Mouse (Mus musculus): Measurements from ENCODE around the gene Aagab.

Gene Aagab

DNA sequence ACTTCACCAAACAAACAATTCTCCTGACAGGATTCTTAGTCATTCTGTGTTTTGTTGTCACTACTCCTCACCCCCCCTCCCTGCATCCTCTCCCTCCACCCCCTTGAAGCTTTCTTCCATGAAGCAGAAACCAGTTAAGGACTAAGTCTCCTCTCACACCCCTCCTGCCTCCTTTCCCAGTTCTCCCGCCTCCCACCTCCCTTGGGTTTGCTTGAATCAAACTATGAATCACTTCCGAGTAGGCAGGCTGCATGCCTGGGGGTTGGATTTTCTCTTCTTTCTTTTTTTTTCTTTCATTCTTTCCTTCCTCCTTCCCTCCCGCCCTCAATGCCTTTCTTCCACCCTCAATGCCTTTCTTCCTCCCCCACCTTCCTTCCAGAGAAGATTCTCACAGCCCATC, 75.2 kb downstream of the Aagab start:
- DNase-seq = no peak

DNA sequence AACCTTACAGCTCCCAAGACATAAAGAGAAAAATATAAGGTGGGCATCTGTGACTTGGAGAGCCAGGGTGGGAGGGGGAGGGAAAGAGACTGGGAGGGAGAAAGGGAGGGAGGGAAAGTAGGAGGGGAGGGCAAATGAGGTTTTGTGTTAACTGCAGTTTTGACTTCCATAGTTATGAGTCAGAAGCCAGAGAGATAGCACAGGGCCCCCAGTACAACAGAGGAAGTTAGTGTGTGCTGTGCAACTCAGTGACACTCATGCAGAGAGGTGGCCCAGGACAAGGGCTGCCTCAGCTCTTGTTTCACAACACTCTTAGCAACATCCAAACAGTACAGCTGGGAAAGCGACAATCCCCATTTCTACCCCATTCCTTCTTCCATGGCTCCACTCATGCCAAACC, 75.6 kb downstream of the Aagab start:
- DNase-seq = no peak

DNA sequence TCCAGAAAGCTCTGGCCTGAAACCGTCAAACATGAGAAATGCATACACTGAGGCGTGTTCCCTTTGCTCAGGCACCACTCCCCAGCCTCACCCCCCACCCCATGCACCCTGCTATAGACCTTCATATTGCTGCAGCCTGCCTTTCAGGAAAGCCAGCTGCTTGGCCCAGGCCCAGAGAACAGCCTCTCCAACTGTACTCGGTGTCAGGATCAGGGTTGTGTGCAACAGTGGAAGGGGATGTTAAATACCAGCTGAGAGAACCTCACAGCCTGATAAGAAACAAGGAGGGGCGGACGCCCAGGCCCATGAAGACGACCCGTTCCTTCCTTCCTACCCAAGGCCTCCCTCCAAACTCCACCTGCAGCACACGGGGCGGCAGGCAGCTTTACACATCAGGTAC, 79.8 kb downstream of the Aagab start:
- no peak for DNase-seq

DNA sequence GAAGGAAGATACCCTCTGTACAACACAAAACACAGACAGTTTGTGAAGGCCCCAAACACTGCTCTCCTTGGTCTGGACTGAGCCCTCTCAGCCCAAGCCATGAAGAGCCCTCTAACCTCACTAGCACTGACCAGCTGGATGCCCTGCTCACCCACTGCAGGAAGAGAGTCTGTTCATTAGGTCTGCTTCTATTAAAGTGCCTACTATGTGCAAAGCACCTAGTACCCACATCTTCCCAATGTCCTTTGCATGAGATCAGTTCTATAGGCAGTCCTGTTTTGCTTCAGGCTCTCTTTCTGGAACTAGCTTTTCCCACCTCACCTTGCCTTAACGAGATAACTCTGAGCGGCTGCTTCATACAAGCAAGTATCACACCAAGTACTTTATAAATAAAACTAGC, 80.5 kb downstream of the Aagab start:
- no peak for DNase-seq

DNA sequence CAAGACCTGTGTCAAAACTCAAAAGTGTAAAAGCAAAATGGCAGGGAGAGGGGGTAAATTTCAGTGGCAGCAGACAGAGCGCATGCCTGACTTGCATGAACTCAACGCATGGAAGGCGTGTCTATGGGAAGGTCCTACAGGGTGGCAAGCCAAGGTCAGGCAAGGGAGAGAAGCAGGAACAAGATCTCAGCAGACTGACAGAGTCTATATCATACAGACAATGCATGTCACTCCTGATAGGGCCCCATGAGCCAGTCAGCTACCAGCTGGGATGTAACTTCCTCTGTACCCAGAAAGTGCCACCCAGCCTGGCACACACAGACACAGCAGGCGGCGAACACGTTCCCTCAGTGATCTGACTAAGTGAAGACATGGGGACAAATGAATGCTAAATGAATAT, 81.8 kb downstream of the Aagab start:
- no peak for DNase-seq

DNA sequence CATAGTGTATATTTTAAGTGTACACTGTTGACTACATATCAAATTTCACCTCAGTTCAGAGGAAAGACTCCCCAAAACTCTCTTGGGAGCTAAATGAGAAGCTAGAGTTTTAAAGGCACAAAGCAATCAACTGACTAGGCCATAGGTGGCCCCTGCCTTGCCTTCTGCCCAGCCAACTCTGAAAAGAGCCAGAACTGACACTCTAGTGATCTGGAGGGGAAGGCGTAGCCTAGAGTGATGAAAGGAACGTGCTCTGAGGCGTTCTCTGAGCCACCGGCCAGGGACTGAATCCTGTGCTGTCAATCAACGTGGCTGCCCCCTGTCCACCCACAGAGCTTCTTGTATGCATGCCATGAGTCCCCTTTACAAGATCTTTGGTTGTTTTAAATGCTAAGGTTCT, 82.9 kb downstream of the Aagab start:
- DNase-seq = no peak

DNA sequence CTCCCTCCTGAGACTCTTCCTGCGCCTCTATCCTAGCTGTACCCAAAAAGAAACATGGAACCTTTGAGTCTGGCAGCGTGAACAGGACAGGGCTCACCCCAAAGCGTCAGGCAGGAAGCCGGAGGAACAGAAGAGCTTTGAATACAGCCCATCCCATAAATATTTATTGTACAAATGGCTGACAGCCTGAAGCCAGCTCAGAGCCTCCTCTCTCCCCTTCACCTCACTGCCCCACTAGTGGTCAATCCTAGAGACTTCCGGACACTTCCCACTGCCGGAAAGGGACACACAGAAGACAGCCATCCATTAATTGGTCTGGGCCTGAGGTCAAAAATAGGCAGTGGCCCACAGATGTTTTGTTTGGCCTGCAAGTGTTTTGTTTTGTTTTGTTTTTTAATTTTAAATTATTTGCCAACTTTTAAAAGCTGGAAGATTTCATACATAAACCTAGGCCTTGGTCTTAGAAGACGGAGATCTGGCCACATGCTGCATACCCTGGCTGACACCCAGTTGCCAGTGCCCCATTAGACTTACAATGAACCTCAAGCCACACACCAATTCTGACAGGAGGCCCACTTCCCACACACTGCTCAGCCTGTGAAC, 85.1 kb downstream of the Aagab start:
- DNase-seq = no peak

DNA sequence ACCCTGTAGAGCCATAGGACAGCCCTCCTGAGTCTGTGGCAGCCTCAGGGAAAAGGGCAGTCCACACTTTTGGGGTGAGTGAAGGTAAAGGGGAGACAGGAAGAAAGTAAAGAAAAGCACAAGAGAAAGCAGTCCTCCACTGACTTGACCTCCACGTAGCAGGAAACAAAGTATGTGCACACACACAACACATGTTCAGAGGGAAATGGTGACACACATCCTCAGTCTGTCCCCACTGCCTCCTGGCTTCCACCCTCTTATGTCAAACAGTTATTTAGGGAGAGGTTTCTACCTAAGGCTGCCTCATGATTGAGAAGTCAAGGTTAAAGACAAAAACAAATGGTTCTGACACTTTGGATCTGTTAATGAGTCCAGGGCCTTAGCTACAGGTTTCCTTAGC, 88.1 kb downstream of the Aagab start:
- DNase-seq = no peak

DNA sequence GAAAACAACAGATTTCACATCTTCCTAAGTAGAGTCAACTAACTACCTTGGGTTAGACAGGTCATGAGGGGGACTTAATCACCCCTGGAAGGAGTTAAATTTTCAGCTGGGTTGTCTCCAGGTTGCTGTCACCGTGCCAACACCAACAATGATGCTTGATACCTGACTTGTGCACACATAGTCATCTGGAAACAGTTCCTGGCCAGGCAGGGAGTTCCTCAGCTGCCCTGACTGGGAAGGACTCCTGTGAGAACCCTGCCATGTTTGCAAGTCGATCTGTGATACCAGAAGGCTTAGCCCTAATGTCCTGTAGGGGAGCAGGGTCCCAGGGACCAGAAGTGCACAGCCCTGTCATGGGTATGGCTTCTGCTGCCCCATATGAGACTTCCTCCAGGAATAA, 89.5 kb downstream of the Aagab start:
- DNase-seq = no peak

Measured in cerebellum, postnatal 14 days (tissue).